Comparison of ENCODE assay signal across 27 mouse cellular contexts in genomic region chr10:26750827-26751226, GRCm38 (mm10). TPM values are rescaled to one million over a fixed set of nuclear protein-coding genes. Genes with fewer than 3 reads are reported as not detected.
DNase-seq lines count a peak whose midpoint lies in the region; ATAC-seq and TF ChIP-seq lines count a peak whose summit lies in the region.
"Had no signal": no experiment of that assay in that cellular context is flagged by ENCODE, and none has a peak within 500 bp of the region (broad histone marks: within the 10 kb centered on the region; RNA-seq: fewer than 3 reads in every experiment).

No protein-coding gene starts in this region.

- no peak overlapping the region for H3K27ac ChIP-seq in MEL (ENCODE audit: control insufficient read depth, low read depth, low read length)
- no peak overlapping the region for H3K27ac ChIP-seq in embryonic facial prominence, embryonic 10.5 days (replicated peaks)
- H3K27ac ChIP-seq in neural tube, embryonic 15.5 days (replicated peaks): no peak overlapping the region
- H3K27ac ChIP-seq: embryonic facial prominence, embryonic 13.5 days; heart, adult 2 months; heart, embryonic 10.5 days; heart, embryonic 13.5 days; hindbrain, embryonic 13.5 days; hindbrain, postnatal 0 days had no signal

- H3K4me2 ChIP-seq in neural tube, embryonic 15.5 days: no peak overlapping the region
- H3K4me2 ChIP-seq: embryonic facial prominence, embryonic 13.5 days; heart, embryonic 13.5 days; hindbrain, embryonic 13.5 days had no signal

- H3K4me1 ChIP-seq in MEL (ENCODE audit: control insufficient read depth in 1 of 2, insufficient read depth in 2 of 2, low read length in 2 of 2): peaks cover 4 to 29% of the 10 kb centered on the region in 2 experiments
- no peaks in the 10 kb centered on the region for H3K4me1 ChIP-seq in embryonic facial prominence, embryonic 10.5 days
- peaks cover 5% of the 10 kb centered on the region for H3K4me1 ChIP-seq in neural tube, embryonic 15.5 days
- H3K4me1 ChIP-seq: embryonic facial prominence, embryonic 13.5 days; heart, embryonic 10.5 days; heart, embryonic 13.5 days had no signal

- H3K36me3 ChIP-seq in MEL (ENCODE audit: control insufficient read depth in 1 of 2, insufficient read depth in 2 of 2, low read length in 2 of 2): peaks cover 0 to 24% of the 10 kb centered on the region in 2 experiments; a peak in 2 of 4 replicates
- no peaks in the 10 kb centered on the region for H3K36me3 ChIP-seq in embryonic facial prominence, embryonic 10.5 days (replicated peaks)
- H3K36me3 ChIP-seq in neural tube, embryonic 15.5 days: no peaks in the 10 kb centered on the region
- H3K36me3 ChIP-seq: embryonic facial prominence, embryonic 13.5 days; heart, embryonic 10.5 days; heart, embryonic 13.5 days; hindbrain, embryonic 13.5 days had no signal

- no peaks in the 10 kb centered on the region for H3K9me3 ChIP-seq in MEL (replicated peaks; ENCODE audit: insufficient read depth, low read length)
- H3K9me3 ChIP-seq in embryonic facial prominence, embryonic 10.5 days: no peaks in the 10 kb centered on the region
- H3K9me3 ChIP-seq in neural tube, embryonic 15.5 days (replicated peaks): no peaks in the 10 kb centered on the region
- H3K9me3 ChIP-seq: embryonic facial prominence, embryonic 13.5 days; heart, embryonic 10.5 days; heart, embryonic 13.5 days; hindbrain, embryonic 13.5 days had no signal

- TF ChIP-seq RAD21 in MEL (IDR thresholded peaks at IDR 0.05; ENCODE audit: low read depth, low read length): no peak

- no peak for TF ChIP-seq POLR2A in MEL (IDR thresholded peaks at IDR 0.05; ENCODE audit: control insufficient read depth in 1 of 2, insufficient read depth in 1 of 2, low read depth in 1 of 2, low read length in 2 of 2, poor library complexity in 1 of 2)

- H3K9ac ChIP-seq in MEL (ENCODE audit: control insufficient read depth, low read depth, low read length, poor library complexity, severe bottlenecking): no peak overlapping the region
- no peak overlapping the region for H3K9ac ChIP-seq in neural tube, embryonic 15.5 days (replicated peaks)
- H3K9ac ChIP-seq: embryonic facial prominence, embryonic 13.5 days; forebrain, postnatal 0 days; heart, embryonic 13.5 days; hindbrain, embryonic 13.5 days had no signal

- peak; percentile 29 for DNase-seq in A20 (ENCODE audit: low read depth, low spot score)
- peak; percentile 76 for DNase-seq in MEL (ENCODE audit: low read depth, low spot score)
- DNase-seq in left cerebral cortex, adult 11 months (ENCODE audit: low spot score): no peak
- no peak for DNase-seq in embryonic facial prominence, embryonic 10.5 days (ENCODE audit: low spot score)
- DNase-seq: adrenal gland, adult 2 months; adrenal gland, postnatal 14 days; cerebellum, adult 11 months; cerebellum, adult 9-10 months; cerebellum, postnatal 14 days; forebrain, postnatal 0 days; gastrocnemius, postnatal 25 days; heart, adult 2 months; heart, postnatal 14 days; heart, postnatal 4 days; kidney, adult 2 months had no signal

- H3K79me2 ChIP-seq in MEL (ENCODE audit: control insufficient read depth, insufficient read depth, low read length, poor library complexity): no peaks in the 10 kb centered on the region

- no peak for TF ChIP-seq CTCF in MEL (IDR thresholded peaks at IDR 0.05 in 2 of 3, conservative IDR thresholded peaks at IDR 0.05 in 1 of 3; ENCODE audit: control insufficient read depth in 1 of 3, insufficient read depth in 1 of 3, low read depth in 2 of 3, low read length in 3 of 3, poor library complexity in 1 of 3, severe bottlenecking in 1 of 3)

- H3K4me3 ChIP-seq in MEL (ENCODE audit: control insufficient read depth in 1 of 2, insufficient read depth in 1 of 2, low read depth in 2 of 2, low read length in 2 of 2): no peak overlapping the region
- H3K4me3 ChIP-seq in embryonic facial prominence, embryonic 10.5 days: no peak overlapping the region
- no peak overlapping the region for H3K4me3 ChIP-seq in neural tube, embryonic 15.5 days (replicated peaks)
- H3K4me3 ChIP-seq: embryonic facial prominence, embryonic 13.5 days; erythroblast, embryonic 14.5 days; heart, adult 2 months; heart, embryonic 10.5 days; heart, embryonic 13.5 days; hindbrain, embryonic 13.5 days had no signal

- TF ChIP-seq EP300 in MEL (IDR thresholded peaks at IDR 0.05; ENCODE audit: low read depth in 1 of 2, low read length in 2 of 2): peak; percentile 59 to 88; a peak in 3 of 4 replicates

- peak; percentile 66 for ATAC-seq in granulocyte monocyte progenitor cell, adult 5-6 weeks (replicated peaks; ENCODE audit: poor library complexity, severe bottlenecking)
- ATAC-seq in megakaryocyte progenitor cell, adult 5-6 weeks (replicated peaks; ENCODE audit: poor library complexity): peak; percentile 47
- ATAC-seq in neural tube, embryonic 15.5 days (ENCODE audit: low FRiP score): no peak
- ATAC-seq: forebrain, embryonic 14.5 days; forebrain, postnatal 0 days; hindbrain, postnatal 0 days; inflammation-experienced regulatory T-cells, adult 6 months; intestine, embryonic 16.5 days had no signal

- no peaks in the 10 kb centered on the region for H3K27me3 ChIP-seq in MEL (ENCODE audit: control insufficient read depth in 1 of 2, insufficient read depth in 2 of 2, low read length in 2 of 2)
- H3K27me3 ChIP-seq in embryonic facial prominence, embryonic 10.5 days (replicated peaks; ENCODE audit: low read depth, poor library complexity, severe bottlenecking): no peaks in the 10 kb centered on the region
- no peaks in the 10 kb centered on the region for H3K27me3 ChIP-seq in neural tube, embryonic 15.5 days (replicated peaks)
- H3K27me3 ChIP-seq: embryonic facial prominence, embryonic 13.5 days; heart, embryonic 13.5 days; hindbrain, embryonic 13.5 days had no signal

- WGBS in embryonic facial prominence, embryonic 10.5 days: 80% methylated on average over 3 of the region's 3 CpGs
- WGBS in neural tube, embryonic 15.5 days: 77% methylated on average over 3 of the region's 3 CpGs

TF ChIP-seq in MEL, 35 proteins besides CTCF, POLR2A, EP300 and RAD21:
- TF ChIP-seq MXI1 (IDR thresholded peaks at IDR 0.05; ENCODE audit: low read depth, low read length) (no peak), TAL1 (IDR thresholded peaks at IDR 0.05; ENCODE audit: low read length) (peak; percentile 13; the same call in 1 of the 2 replicates), RCOR1 (IDR thresholded peaks at IDR 0.05; ENCODE audit: low read depth, low read length) (peak; percentile 26; the same call in 1 of the 2 replicates), GATA1 (IDR thresholded peaks at IDR 0.05; ENCODE audit: low read depth, low read length) (peak; percentile 67), ZMIZ1 (IDR thresholded peaks at IDR 0.05; ENCODE audit: low read depth, low read length) (no peak), SMC3 (IDR thresholded peaks at IDR 0.05; ENCODE audit: low read depth, low read length) (peak; percentile 7; the same call in 1 of the 2 replicates)
TF ChIP-seq in MEL: peak in this region for 4.

RNA-seq across cellular contexts. Expression of gene Arhgap18, which starts 2.4 kb away (rescaled TPM):
- 3.4 and 4.4 TPM in 2 replicates for total RNA-seq in MEL (2012; rRNA removed)
- polyA plus RNA-seq in MEL (2012; ENCODE audit: insufficient read depth in 1 of 2, insufficient read length in 2 of 2, low read depth in 1 of 2, low replicate concordance in 2 of 2, missing spikeins in 1 of 2): 1 to 10 TPM in 1 of 2 experiments, not detected in 1; 4.4 TPM
- 22.0 and 24.2 TPM in 2 replicates for total RNA-seq in granulocyte monocyte progenitor cell, adult 5-6 weeks (2014; fragmentation: Nextera tagmentation)
- total RNA-seq in granulocyte monocyte progenitor cell, adult 5-6 weeks (2017): 39.0 and 56.5 TPM in 2 replicates
- total RNA-seq in megakaryocyte progenitor cell, adult 5-6 weeks (2015): 23.7 and 34.6 TPM in 2 replicates
- 36.9 and 39.7 TPM in 2 replicates for total RNA-seq in megakaryocyte progenitor cell, adult 5-6 weeks (2017)
- polyA plus RNA-seq in embryonic facial prominence, embryonic 10.5 days (2016; fragmentation: Nextera tagmentation; extraction: Ambion mirVana): 8.7 and 11.1 TPM in 2 replicates
- 11.7 and 15.3 TPM in 2 replicates for polyA plus RNA-seq in neural tube, embryonic 15.5 days (2015; fragmentation: Nextera tagmentation; extraction: Ambion mirVana)

Comparison
In these comparisons a context has a peak if more than half of its experiments do, and no peak if none do; other contexts are left out.
1. DNase-seq: peak in A20 (single experiment) and MEL (single experiment); none in left cerebral cortex, adult 11 months (single experiment) and embryonic facial prominence, embryonic 10.5 days (single experiment).